Mouse (Mus musculus): ENCODE results near the gene Zcchc10. TPM values are rescaled to one million over a fixed set of nuclear protein-coding genes. Genes with fewer than 3 reads are reported as not detected.
"Not testable (repeated sequence)": the region's sequence is repeated elsewhere in the genome, so short reads cannot be mapped to it uniquely, and the experiment has no call there.

Gene Zcchc10
- polyA plus RNA-seq, 1 experiment = 22.8 TPM

GRCm38 (mm10) chr11:53337684-53338083, 13.2 kb downstream of the Zcchc10 start:
- no peaks in the 10 kb centered on the region for H3K4me1 ChIP-seq (ENCODE audit: control insufficient read depth, insufficient read depth, low read length)
- no peak overlapping the region for H3K27ac ChIP-seq (ENCODE audit: insufficient read depth, low read length)
- H3K4me3 ChIP-seq (ENCODE audit: insufficient read depth, low read length) = no peak overlapping the region
- no peak for TF ChIP-seq CTCF (IDR thresholded peaks at IDR 0.05; ENCODE audit: borderline replicate concordance, insufficient read depth, low read length)
- TF ChIP-seq POLR2A (IDR thresholded peaks at IDR 0.05; ENCODE audit: low read depth, low read length) = no peak

GRCm38 (mm10) chr11:53341019-53341418, 16.5 kb downstream of the Zcchc10 start:
- not testable (repeated sequence) for H3K4me1 ChIP-seq (ENCODE audit: control insufficient read depth, insufficient read depth, low read length)

GRCm38 (mm10) chr11:53342711-53343110, 18.2 kb downstream of the Zcchc10 start:
- H3K4me3 ChIP-seq (ENCODE audit: insufficient read depth, low read length) = no peak overlapping the region
- no peak overlapping the region for H3K27ac ChIP-seq (ENCODE audit: insufficient read depth, low read length)
- no peaks in the 10 kb centered on the region for H3K4me1 ChIP-seq (ENCODE audit: control insufficient read depth, insufficient read depth, low read length)
- TF ChIP-seq POLR2A (IDR thresholded peaks at IDR 0.05; ENCODE audit: low read depth, low read length) = no peak
- no peak for TF ChIP-seq CTCF (IDR thresholded peaks at IDR 0.05; ENCODE audit: borderline replicate concordance, insufficient read depth, low read length)

More at GRCm38 (mm10) chr11:53341019-53341418, 16.5 kb downstream of the Zcchc10 start:
- not testable (repeated sequence) for H3K27ac ChIP-seq (ENCODE audit: insufficient read depth, low read length); H3K4me3 ChIP-seq (ENCODE audit: insufficient read depth, low read length)

- Histone ChIP-seq H3K4me3 (ENCODE audit: insufficient read depth, low read length) (no peak overlapping the region), H3K4me1 (ENCODE audit: control insufficient read depth, insufficient read depth, low read length) (no peaks in the 10 kb centered on the region), H3K27ac (ENCODE audit: insufficient read depth, low read length) (no peak overlapping the region)
- TF ChIP-seq CTCF (IDR thresholded peaks at IDR 0.05; ENCODE audit: borderline replicate concordance, insufficient read depth, low read length) = no peak
- TF ChIP-seq POLR2A (IDR thresholded peaks at IDR 0.05; ENCODE audit: low read depth, low read length) = no peak
Observed at GRCm38 (mm10) chr11:53345328-53345727, 20.8 kb downstream of the Zcchc10 start.

- TF ChIP-seq POLR2A (IDR thresholded peaks at IDR 0.05; ENCODE audit: low read depth, low read length) = no peak
- TF ChIP-seq CTCF (IDR thresholded peaks at IDR 0.05; ENCODE audit: borderline replicate concordance, insufficient read depth, low read length) = no peak
- no peaks in the 10 kb centered on the region for H3K4me1 ChIP-seq (ENCODE audit: control insufficient read depth, insufficient read depth, low read length)
- no peak overlapping the region for H3K4me3 ChIP-seq (ENCODE audit: insufficient read depth, low read length)
- no peak overlapping the region for H3K27ac ChIP-seq (ENCODE audit: insufficient read depth, low read length)
Observed at GRCm38 (mm10) chr11:53345738-53346137, 21.3 kb downstream of the Zcchc10 start.

GRCm38 (mm10) chr11:53350291-53351223, 26.1 kb downstream of the Zcchc10 start, which contains the start of gene Aff4:
Gene Aff4, plus strand, starts transcription at chr11:53350833.
- H3K4me1 ChIP-seq (ENCODE audit: control insufficient read depth, insufficient read depth, low read length) = no peaks in the 10 kb centered on the region
- H3K4me3 ChIP-seq (ENCODE audit: insufficient read depth, low read length) = peak within 1 kb of the TSS; percentile 97
- H3K27ac ChIP-seq (ENCODE audit: insufficient read depth, low read length) = peak within 1 kb of the TSS; percentile 99
- TF ChIP-seq POLR2A (IDR thresholded peaks at IDR 0.05; ENCODE audit: low read depth, low read length) (peak; percentile 64), CTCF (IDR thresholded peaks at IDR 0.05; ENCODE audit: borderline replicate concordance, insufficient read depth, low read length) (no peak)

- TF ChIP-seq CTCF (IDR thresholded peaks at IDR 0.05; ENCODE audit: borderline replicate concordance, insufficient read depth, low read length) (no peak), POLR2A (IDR thresholded peaks at IDR 0.05; ENCODE audit: low read depth, low read length) (peak; percentile 41; the same call in 1 of the 2 replicates)
- no peaks in the 10 kb centered on the region for H3K4me1 ChIP-seq (ENCODE audit: control insufficient read depth, insufficient read depth, low read length)
- peak overlapping the region; percentile 99 for H3K27ac ChIP-seq (ENCODE audit: insufficient read depth, low read length)
Observed at GRCm38 (mm10) chr11:53351224-53351942, 26.9 kb downstream of the Zcchc10 start.

GRCm38 (mm10) chr11:53351943-53352590, 27.6 kb downstream of the Zcchc10 start:
- Histone ChIP-seq H3K27ac (ENCODE audit: insufficient read depth, low read length) (peak overlapping the region; percentile 99), H3K4me3 (ENCODE audit: insufficient read depth, low read length) (peak overlapping the region; percentile 97), H3K4me1 (ENCODE audit: control insufficient read depth, insufficient read depth, low read length) (peaks cover under 1% of the 10 kb centered on the region; the same call in 1 of the 2 replicates)
- no peak; the same call in 1 of the 2 replicates for TF ChIP-seq POLR2A (IDR thresholded peaks at IDR 0.05; ENCODE audit: low read depth, low read length)
- TF ChIP-seq CTCF (IDR thresholded peaks at IDR 0.05; ENCODE audit: borderline replicate concordance, insufficient read depth, low read length) = no peak

More at GRCm38 (mm10) chr11:53351224-53351942, 26.9 kb downstream of the Zcchc10 start:
- H3K4me3 ChIP-seq (ENCODE audit: insufficient read depth, low read length) = peak overlapping the region; percentile 97

GRCm38 (mm10) chr11:53358504-53359155, 34.2 kb downstream of the Zcchc10 start:
- Histone ChIP-seq H3K4me3 (ENCODE audit: insufficient read depth, low read length) (no peak overlapping the region), H3K4me1 (ENCODE audit: control insufficient read depth, insufficient read depth, low read length) (peaks cover 2% of the 10 kb centered on the region; the same call in 1 of the 2 replicates), H3K27ac (ENCODE audit: insufficient read depth, low read length) (no peak overlapping the region)
- TF ChIP-seq POLR2A (IDR thresholded peaks at IDR 0.05; ENCODE audit: low read depth, low read length) = no peak
